ENCODE assay signal across 15 mouse cellular contexts in genomic region chr3:41572968-41573367, GRCm38 (mm10).
"Had no signal": no experiment of that assay in that cellular context is flagged by ENCODE, and none has a peak within 500 bp of the region (broad histone marks: within the 10 kb centered on the region; RNA-seq: fewer than 3 reads in every experiment).

No protein-coding gene starts in this region.

- H3K36me3 ChIP-seq: neural tube, embryonic 15.5 days; stomach, embryonic 15.5 days had no signal

- H3K27ac ChIP-seq: neural tube, embryonic 15.5 days; stomach, embryonic 15.5 days; stomach, postnatal 0 days had no signal

- H3K9ac ChIP-seq: neural tube, embryonic 15.5 days; stomach, embryonic 15.5 days had no signal

- H3K4me2 ChIP-seq: neural tube, embryonic 15.5 days; stomach, embryonic 15.5 days had no signal

- DNase-seq: retina, postnatal 1 day; right cerebral cortex, adult 18-20 months; right cerebral cortex, postnatal 14 days; right cerebral cortex, postnatal 25 days; right cerebral cortex, postnatal 4 days; spleen, adult 18-20 months; thymus, adult 18-20 months; thymus, adult 2 months; thymus, postnatal 14 days; thymus, postnatal 25 days; thymus, postnatal 36 days; thymus, postnatal 4 days had no signal

- H3K9me3 ChIP-seq: neural tube, embryonic 15.5 days; stomach, embryonic 15.5 days had no signal

- H3K4me3 ChIP-seq: neural tube, embryonic 15.5 days; stomach, embryonic 15.5 days had no signal

- H3K27me3 ChIP-seq: neural tube, embryonic 15.5 days; stomach, embryonic 15.5 days had no signal
